Comparison of ENCODE assay signal across 7 mouse cellular contexts in the genomic region with DNA sequence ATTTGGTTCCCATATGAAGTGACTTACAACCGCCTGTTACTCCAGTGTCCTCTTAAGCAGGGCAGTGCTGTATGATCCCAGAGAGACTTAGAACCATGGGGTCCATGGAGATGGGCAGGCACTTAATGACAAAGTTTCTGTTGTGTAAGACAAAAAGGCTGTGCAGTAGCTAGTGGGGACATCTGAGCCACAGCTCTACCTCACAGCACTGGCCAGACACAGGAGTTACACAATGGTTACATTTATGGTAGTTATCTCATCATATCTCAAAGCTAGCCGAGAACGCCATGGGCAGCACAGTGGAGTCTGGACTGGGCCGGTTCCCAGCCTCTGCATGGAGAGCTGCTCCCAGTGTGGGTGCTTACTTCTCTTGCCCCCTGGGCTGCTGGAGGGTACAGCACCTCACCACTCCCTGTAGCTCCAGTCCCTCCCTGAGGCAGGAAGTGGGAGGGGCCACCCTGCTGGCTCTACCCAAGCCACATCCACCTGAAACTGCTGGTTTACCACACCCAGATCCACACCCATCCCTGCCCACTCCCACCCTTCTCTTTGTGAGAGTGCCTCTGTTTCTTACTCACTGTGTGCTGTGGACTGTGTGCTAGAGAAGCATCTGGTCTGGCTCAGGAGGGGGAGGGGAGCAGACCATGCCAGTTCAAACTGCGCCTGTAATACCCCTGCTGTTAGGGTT. TPM values are rescaled to one million over a fixed set of nuclear protein-coding genes. Genes with fewer than 3 reads are reported as not detected.
A peak's percentile ranks its signal among the peaks of the same experiment; 100 is the strongest.
DNase-seq lines count a peak whose midpoint lies in the region; ATAC-seq lines count a peak whose summit lies in the region.

No protein-coding gene starts in this region.

- H3K4me2 ChIP-seq in liver, embryonic 13.5 days = peak overlapping the region; percentile 3; the same call in 1 of the 2 replicates

- peaks cover 51% of the 10 kb centered on the region for H3K36me3 ChIP-seq in liver, embryonic 13.5 days

- H3K27ac ChIP-seq in liver, embryonic 13.5 days = peak overlapping the region; percentile 53

- peaks cover 44% of the 10 kb centered on the region for H3K4me1 ChIP-seq in liver, embryonic 13.5 days (replicated peaks)

- peak; percentile 82 for ATAC-seq in liver, embryonic 13.5 days (ENCODE audit: low read depth)

- H3K4me3 ChIP-seq in liver, embryonic 13.5 days (replicated peaks) = no peak overlapping the region

- no peaks in the 10 kb centered on the region for H3K9me3 ChIP-seq in liver, embryonic 13.5 days (replicated peaks)

- DNase-seq in A20 (ENCODE audit: low read depth, low spot score) = peak; percentile 59
- peak; percentile 87 for DNase-seq in CD4-positive, CD25-positive, alpha-beta regulatory T cell, adult 2 months (ENCODE audit: low read depth, low spot score)
- peak; percentile 44 for DNase-seq in heart, adult 8-10 months (ENCODE audit: low spot score)
- peak; percentile 48 for DNase-seq in liver, embryonic 13.5 days
- peak; percentile 44 to 50 for DNase-seq in spleen, postnatal 14 days (ENCODE audit: low spot score in 2 of 2)
- no peak for DNase-seq in left cerebral cortex, adult 9 months (ENCODE audit: low spot score in 2 of 2)
- no peak for DNase-seq in cerebellum, adult 9-10 months

- 40% methylated on average over 5 of the region's 5 CpGs for WGBS in liver, embryonic 13.5 days (ENCODE audit: insufficient replicate concordance)

- H3K27me3 ChIP-seq in liver, embryonic 13.5 days = no peaks in the 10 kb centered on the region

- peak overlapping the region; percentile 22; the same call in 1 of the 2 replicates for H3K9ac ChIP-seq in liver, embryonic 13.5 days

RNA-seq across cellular contexts. Expression of a gene that starts 11.2 kb away (rescaled TPM):
- total RNA-seq in heart, adult 8-10 months (2022) = 1 to 10 TPM; 1.8 to 6.1 (median 3.6) TPM
- polyA plus RNA-seq in liver, embryonic 13.5 days (2015; fragmentation: Nextera tagmentation; extraction: Ambion mirVana) = 0.05 and 0.07 TPM in 2 replicates

RNA-seq across cellular contexts. Expression of a gene that starts 14.0 kb away (rescaled TPM):
- total RNA-seq in heart, adult 8-10 months (2022) = 10 to 100 TPM; 50.2 to 66.4 (median 61.0) TPM
- 11.9 and 12.5 TPM in 2 replicates for polyA plus RNA-seq in liver, embryonic 13.5 days (2015; fragmentation: Nextera tagmentation; extraction: Ambion mirVana)

RNA-seq across cellular contexts. Expression of a gene that starts 14.4 kb away (rescaled TPM):
- 100 to 1,000 TPM in 3 of 4 experiments, 10 to 100 TPM in 1; 97.7 to 135 (median 112) TPM for total RNA-seq in heart, adult 8-10 months (2022)
- polyA plus RNA-seq in liver, embryonic 13.5 days (2015; fragmentation: Nextera tagmentation; extraction: Ambion mirVana) = 8.1 and 8.9 TPM in 2 replicates

RNA-seq across cellular contexts. Expression of a gene that starts 29.3 kb away (rescaled TPM):
- total RNA-seq in heart, adult 8-10 months (2022) = 1 to 10 TPM in 2 of 4 experiments, not detected in 2; 1.3 to 3.7 TPM
- polyA plus RNA-seq in liver, embryonic 13.5 days (2015; fragmentation: Nextera tagmentation; extraction: Ambion mirVana) = 0.82 TPM in 1 of 2 replicates, not detected in the other

RNA-seq across cellular contexts. Expression of a gene that starts 34.6 kb away (rescaled TPM):
- 10 to 100 TPM; 20.8 to 25.2 (median 24.1) TPM for total RNA-seq in heart, adult 8-10 months (2022)
- polyA plus RNA-seq in liver, embryonic 13.5 days (2015; fragmentation: Nextera tagmentation; extraction: Ambion mirVana) = 14.0 and 14.4 TPM in 2 replicates

Comparison
In these comparisons a context has a peak if more than half of its experiments do, and no peak if none do; other contexts are left out.
1. DNase-seq: peak in A20 (single experiment), CD4-positive, CD25-positive, alpha-beta regulatory T cell, adult 2 months (single experiment), heart, adult 8-10 months (single experiment), liver, embryonic 13.5 days (single experiment) and spleen, postnatal 14 days (2 of 2); none in left cerebral cortex, adult 9 months (0 of 2) and cerebellum, adult 9-10 months (single experiment).